Mouse (Mus musculus) liver, embryonic 15.5 days (tissue): ENCODE measurements around the gene Trp53i11. TPM values are rescaled to one million over a fixed set of nuclear protein-coding genes. Genes with fewer than 3 reads are reported as not detected.

Experiments
- ATAC-seq: fragments of 200-750 bp; cut with Nextera tagmentation; 2 replicates; pipeline ENCODE4 v1.8.0; 2017; ENCODE audit warnings: moderate number of reproducible peaks, mild to moderate bottlenecking, moderate library complexity; ENCODE audit not compliant: insufficient read depth
- H3K27ac ChIP-seq: fragments of 300-500 bp; sonication (generic); replicated peaks from 2 replicates; pipeline ENCODE4 v1.5.1; 2015; ENCODE audit warnings: mild to moderate bottlenecking, inconsistent platforms
- H3K27me3 ChIP-seq: fragments of 300-500 bp; sonication (generic); 2 replicates; pipeline ENCODE4 v1.6.1; 2015; ENCODE audit warnings: mild to moderate bottlenecking, inconsistent platforms
- H3K36me3 ChIP-seq: fragments of 300-500 bp; sonication (generic); replicated peaks from 2 replicates; pipeline ENCODE4 v1.6.1; 2015; ENCODE audit warnings: moderate library complexity, mild to moderate bottlenecking, inconsistent platforms
- H3K4me1 ChIP-seq: fragments of 300-500 bp; sonication (generic); replicated peaks from 2 replicates; pipeline ENCODE4 v1.6.1; 2015; ENCODE audit warnings: inconsistent platforms
- H3K4me2 ChIP-seq: fragments of 300-500 bp; sonication (generic); 2 replicates; pipeline ENCODE4 v1.6.1; 2015; ENCODE audit warnings: moderate library complexity, mild to moderate bottlenecking, inconsistent platforms
- H3K4me3 ChIP-seq: fragments of 300-500 bp; sonication (generic); replicated peaks from 2 replicates; pipeline ENCODE4 v1.5.1; 2015; ENCODE audit warnings: mild to moderate bottlenecking, inconsistent platforms
- H3K9ac ChIP-seq: fragments of 300-500 bp; sonication (generic); 2 replicates; pipeline ENCODE4 v1.6.1; 2015; ENCODE audit warnings: moderate library complexity, mild to moderate bottlenecking, inconsistent platforms
- H3K9me3 ChIP-seq: fragments of 300-500 bp; sonication (generic); replicated peaks from 2 replicates; pipeline ENCODE4 v1.6.1; 2016; ENCODE audit warnings: inconsistent platforms
- WGBS: fragments of 180-500 bp; shearing (Covaris S2); methylation state at CpG from one replicate; pipeline ENCODE4 v1.1.7; 2015; ENCODE audit warnings: mixed read lengths; ENCODE audit not compliant: insufficient replicate concordance; 5-methylcytosine and 5-hydroxymethylcytosine counted together
- polyA plus RNA-seq: library from polyadenylated mRNA; unstranded; fragments of >200 nt; fragmentation: Nextera tagmentation; extraction: Ambion mirVana; gene quantifications from 2 replicates; pipeline ENCODE4 v1.2.1, GENCODE M21; 2015

Trp53i11 gene
- polyA plus RNA-seq, 1 experiment from 2014 or later = 3.4 TPM

GRCm38 (mm10) chr2:93201997-93202396, 14.6 kb downstream of the Trp53i11 start:
- no peak overlapping the region for H3K9ac ChIP-seq
- no peaks in the 10 kb centered on the region for H3K27me3 ChIP-seq
- no peak overlapping the region for H3K27ac ChIP-seq
- no peak overlapping the region for H3K4me2 ChIP-seq
- H3K36me3 ChIP-seq = no peaks in the 10 kb centered on the region
- no peak overlapping the region for H3K4me3 ChIP-seq
- H3K9me3 ChIP-seq = no peaks in the 10 kb centered on the region
- ATAC-seq = no peak
- H3K4me1 ChIP-seq = 0 out of 2 replicates have a peak, but pooled peaks cover 2% of the 10 kb centered on the region
- 65% methylated on average over 3 of the region's 3 CpGs for WGBS

GRCm38 (mm10) chr2:93202782-93203181, 15.4 kb downstream of the Trp53i11 start:
- Histone ChIP-seq H3K9ac (no peak overlapping the region), H3K4me3 (no peak overlapping the region), H3K4me2 (no peak overlapping the region), H3K27me3 (no peaks in the 10 kb centered on the region), H3K9me3 (no peaks in the 10 kb centered on the region), H3K36me3 (no peaks in the 10 kb centered on the region), H3K27ac (no peak overlapping the region), H3K4me1 (0 out of 2 replicates have a peak, but pooled peaks cover 2% of the 10 kb centered on the region)
- ATAC-seq = no peak
- WGBS = 18% methylated on average over 1 of the region's 1 CpGs

- H3K4me2 ChIP-seq = no peak overlapping the region
- no peaks in the 10 kb centered on the region for H3K36me3 ChIP-seq
- H3K4me3 ChIP-seq = no peak overlapping the region
- ATAC-seq = no peak
- no peaks in the 10 kb centered on the region for H3K27me3 ChIP-seq
- H3K27ac ChIP-seq = no peak overlapping the region
- 0 out of 2 replicates have a peak, but pooled peaks cover 2% of the 10 kb centered on the region for H3K4me1 ChIP-seq
- H3K9ac ChIP-seq = no peak overlapping the region
- no peaks in the 10 kb centered on the region for H3K9me3 ChIP-seq
- WGBS = 35% methylated on average over 10 of the region's 10 CpGs
Measured at GRCm38 (mm10) chr2:93203682-93204081, 16.3 kb downstream of the Trp53i11 start.

- no peak for ATAC-seq
- no peaks in the 10 kb centered on the region for H3K9me3 ChIP-seq
- H3K4me1 ChIP-seq = 0 out of 2 replicates have a peak, but pooled peaks cover 2% of the 10 kb centered on the region
- H3K27ac ChIP-seq = no peak overlapping the region
- no peak overlapping the region for H3K9ac ChIP-seq
- no peaks in the 10 kb centered on the region for H3K36me3 ChIP-seq
- H3K4me2 ChIP-seq = no peak overlapping the region
- no peaks in the 10 kb centered on the region for H3K27me3 ChIP-seq
- no peak overlapping the region for H3K4me3 ChIP-seq
- WGBS = 56% methylated on average over 6 of the region's 6 CpGs
Measured at GRCm38 (mm10) chr2:93204571-93204970, 17.2 kb downstream of the Trp53i11 start.

GRCm38 (mm10) chr2:93206126-93206525, 18.8 kb downstream of the Trp53i11 start:
- Histone ChIP-seq H3K4me1 (no peaks in the 10 kb centered on the region), H3K27ac (no peak overlapping the region), H3K4me2 (no peak overlapping the region), H3K27me3 (no peaks in the 10 kb centered on the region), H3K9me3 (no peaks in the 10 kb centered on the region), H3K9ac (no peak overlapping the region), H3K4me3 (no peak overlapping the region), H3K36me3 (no peaks in the 10 kb centered on the region)
- 68% methylated on average over 1 of the region's 1 CpGs for WGBS
- ATAC-seq = no peak

- Histone ChIP-seq H3K9ac (no peak overlapping the region), H3K9me3 (no peaks in the 10 kb centered on the region), H3K27ac (no peak overlapping the region), H3K4me1 (0 out of 2 replicates have a peak, but pooled peaks cover 4% of the 10 kb centered on the region), H3K4me2 (no peak overlapping the region), H3K4me3 (no peak overlapping the region), H3K36me3 (no peaks in the 10 kb centered on the region), H3K27me3 (no peaks in the 10 kb centered on the region)
- WGBS = 57% methylated on average over 2 of the region's 2 CpGs
- ATAC-seq = no peak
Measured at GRCm38 (mm10) chr2:93212386-93212785, 25.0 kb downstream of the Trp53i11 start.

GRCm38 (mm10) chr2:93212865-93213264, 25.5 kb downstream of the Trp53i11 start:
- Histone ChIP-seq H3K4me3 (no peak overlapping the region), H3K27ac (no peak overlapping the region), H3K27me3 (no peaks in the 10 kb centered on the region), H3K4me2 (no peak overlapping the region), H3K9ac (no peak overlapping the region), H3K4me1 (0 out of 2 replicates have a peak, but pooled peaks cover 4% of the 10 kb centered on the region), H3K36me3 (no peaks in the 10 kb centered on the region), H3K9me3 (no peaks in the 10 kb centered on the region)
- WGBS = 65% methylated on average over 2 of the region's 2 CpGs
- no peak for ATAC-seq

- 43% methylated on average over 1 of the region's 1 CpGs for WGBS
- no peak overlapping the region for H3K9ac ChIP-seq
- H3K4me2 ChIP-seq = no peak overlapping the region
- no peaks in the 10 kb centered on the region for H3K36me3 ChIP-seq
- no peak overlapping the region for H3K27ac ChIP-seq
- no peak for ATAC-seq
- no peak overlapping the region for H3K4me3 ChIP-seq
- no peaks in the 10 kb centered on the region for H3K9me3 ChIP-seq
- 0 out of 2 replicates have a peak, but pooled peaks cover 4% of the 10 kb centered on the region for H3K4me1 ChIP-seq
- no peaks in the 10 kb centered on the region for H3K27me3 ChIP-seq
Measured at GRCm38 (mm10) chr2:93214192-93214591, 26.8 kb downstream of the Trp53i11 start.

GRCm38 (mm10) chr2:93215790-93216189, 28.4 kb downstream of the Trp53i11 start:
- H3K9me3 ChIP-seq = no peaks in the 10 kb centered on the region
- H3K4me1 ChIP-seq = 0 out of 2 replicates have a peak, but pooled peaks cover 4% of the 10 kb centered on the region
- H3K4me2 ChIP-seq = no peak overlapping the region
- H3K9ac ChIP-seq = no peak overlapping the region
- no peak overlapping the region for H3K4me3 ChIP-seq
- ATAC-seq = no peak
- no peak overlapping the region for H3K27ac ChIP-seq
- no peaks in the 10 kb centered on the region for H3K36me3 ChIP-seq
- 65% methylated on average over 10 of the region's 10 CpGs for WGBS
- H3K27me3 ChIP-seq = no peaks in the 10 kb centered on the region

- H3K4me2 ChIP-seq = no peak overlapping the region
- H3K4me3 ChIP-seq = no peak overlapping the region
- H3K9ac ChIP-seq = no peak overlapping the region
- 0 out of 2 replicates have a peak, but pooled peaks cover 4% of the 10 kb centered on the region for H3K4me1 ChIP-seq
- no peak for ATAC-seq
- H3K27me3 ChIP-seq = no peaks in the 10 kb centered on the region
- H3K36me3 ChIP-seq = no peaks in the 10 kb centered on the region
- H3K27ac ChIP-seq = no peak overlapping the region
- 27% methylated on average over 7 of the region's 7 CpGs for WGBS
- H3K9me3 ChIP-seq = no peaks in the 10 kb centered on the region
Measured at GRCm38 (mm10) chr2:93217015-93217414, 29.7 kb downstream of the Trp53i11 start.

GRCm38 (mm10) chr2:93218353-93218990, 31.1 kb downstream of the Trp53i11 start:
- Histone ChIP-seq H3K27me3 (no peaks in the 10 kb centered on the region), H3K4me3 (no peak overlapping the region), H3K36me3 (no peaks in the 10 kb centered on the region), H3K9ac (no peak overlapping the region), H3K9me3 (no peaks in the 10 kb centered on the region), H3K27ac (no peak overlapping the region), H3K4me1 (0 out of 2 replicates have a peak, but pooled peaks cover 4% of the 10 kb centered on the region), H3K4me2 (no peak overlapping the region)
- 60% methylated on average over 7 of the region's 7 CpGs for WGBS
- ATAC-seq = no peak

- no peak overlapping the region for H3K27ac ChIP-seq
- no peak overlapping the region for H3K4me3 ChIP-seq
- H3K4me2 ChIP-seq = no peak overlapping the region
- no peak for ATAC-seq
- no peaks in the 10 kb centered on the region for H3K4me1 ChIP-seq
- no peak overlapping the region for H3K9ac ChIP-seq
- H3K36me3 ChIP-seq = no peaks in the 10 kb centered on the region
- no peaks in the 10 kb centered on the region for H3K9me3 ChIP-seq
- no peaks in the 10 kb centered on the region for H3K27me3 ChIP-seq
- 69% methylated on average over 3 of the region's 3 CpGs for WGBS
Measured at GRCm38 (mm10) chr2:93219576-93219975, 32.2 kb downstream of the Trp53i11 start.
